Mouse (Mus musculus): ENCODE results near the gene Hoxa3. TPM values are rescaled to one million over a fixed set of nuclear protein-coding genes. Genes with fewer than 3 reads are reported as not detected.

Gene Hoxa3
- polyA plus RNA-seq, 1 experiment from 2014 or later, result not detected

DNA sequence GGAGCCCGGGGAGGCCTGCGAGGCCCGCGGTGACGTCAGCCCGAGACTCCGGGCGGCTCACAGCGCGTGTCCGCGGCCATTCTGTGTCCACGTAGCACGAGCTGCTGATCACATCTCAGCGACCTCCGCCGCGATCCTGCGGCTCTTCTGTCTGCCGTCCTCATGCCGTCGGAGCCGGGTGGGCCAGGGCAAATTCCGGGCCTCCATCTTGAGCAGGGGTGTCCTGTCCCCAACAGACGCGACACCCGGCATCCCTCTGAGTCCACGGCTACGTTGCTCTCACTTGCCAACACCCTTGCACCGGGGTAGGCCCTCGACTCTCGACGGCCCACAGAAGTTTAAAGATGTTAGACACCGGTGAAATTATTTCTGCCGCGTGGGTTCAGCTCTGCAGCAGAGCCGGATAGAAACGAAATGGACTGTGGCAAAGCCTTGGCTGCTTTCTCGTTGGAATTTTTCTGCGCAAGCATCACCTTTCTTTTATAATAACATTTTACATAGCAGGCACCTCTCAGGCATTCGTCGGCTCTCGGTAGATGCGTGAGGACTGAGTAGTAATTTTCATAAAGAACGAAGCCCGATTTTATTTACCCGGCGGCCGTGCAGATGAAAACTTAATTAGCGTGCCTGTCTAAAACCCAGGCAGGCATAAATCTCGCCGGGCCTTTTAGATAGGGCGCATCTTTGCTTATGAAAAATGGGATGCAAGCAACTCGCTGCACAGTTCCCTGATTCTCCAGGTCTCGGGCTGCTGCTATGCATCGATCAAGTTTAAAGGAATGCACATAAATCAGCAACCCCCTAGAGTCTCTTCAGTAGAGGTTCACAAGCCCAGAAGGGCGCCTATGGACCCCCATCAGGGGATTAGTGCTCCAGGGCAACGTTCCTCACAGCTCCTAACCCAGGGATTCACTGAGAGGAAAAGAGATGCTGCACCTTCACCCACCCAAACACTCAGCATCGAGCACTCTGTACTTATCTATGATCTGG lies 40.7 kb upstream of the Hoxa3 start:
- WGBS, result 1% methylated on average over 59 of the region's 59 CpGs
- Histone ChIP-seq H3K4me3 (ENCODE audit: low read depth, low read length) (no peak overlapping the region), H3K9me3 (replicated peaks; ENCODE audit: control insufficient read depth, low read length) (no peaks in the 10 kb centered on the region), H3K4me2 (ENCODE audit: low read length) (no peak overlapping the region), H3K4me1 (ENCODE audit: control insufficient read depth, insufficient read depth, low read length) (no peaks in the 10 kb centered on the region), H3K36me3 (ENCODE audit: control insufficient read depth, insufficient read depth, low read length) (no peaks in the 10 kb centered on the region), H3K27ac (ENCODE audit: low read depth, low read length) (no peak overlapping the region), H3K27me3 (replicated peaks; ENCODE audit: control insufficient read depth, insufficient read depth, low read length) (peaks cover 92% of the 10 kb centered on the region), H3K9ac (ENCODE audit: low read length) (no peak overlapping the region)
- no peak for ATAC-seq
- no peak for DNase-seq (ENCODE audit: low spot score)

DNA sequence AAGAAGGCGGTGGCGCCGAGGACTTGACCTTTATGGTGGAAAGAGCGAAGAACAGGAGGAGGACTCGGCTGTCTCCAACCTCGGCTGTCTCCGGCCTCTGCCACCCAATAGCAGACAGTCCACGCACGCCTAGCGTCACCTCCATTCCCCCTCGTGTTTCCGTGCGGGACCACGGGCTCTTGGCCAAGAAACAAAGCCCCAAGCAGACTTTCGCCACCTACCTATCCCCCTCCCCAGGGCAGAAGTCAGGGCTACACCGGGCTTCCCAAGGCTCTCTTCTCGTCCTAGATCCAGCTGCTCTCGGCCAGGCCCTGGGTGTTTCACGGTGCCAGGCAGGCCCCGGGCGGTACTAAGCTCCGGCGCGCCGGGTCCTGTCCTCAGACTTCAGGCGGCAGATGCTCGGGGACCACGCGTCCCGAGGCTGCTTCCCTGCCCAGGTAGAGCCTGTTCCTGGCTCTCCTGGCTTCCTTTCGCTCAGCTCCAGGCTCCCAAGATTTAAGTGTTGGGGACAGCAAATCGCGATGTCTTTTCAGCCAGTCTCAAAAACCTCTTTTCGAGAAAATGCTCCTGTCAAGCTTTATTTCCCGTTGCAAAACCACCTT lies 39.7 kb upstream of the Hoxa3 start:
- Histone ChIP-seq H3K4me1 (ENCODE audit: control insufficient read depth, insufficient read depth, low read length) (no peaks in the 10 kb centered on the region), H3K36me3 (ENCODE audit: control insufficient read depth, insufficient read depth, low read length) (no peaks in the 10 kb centered on the region), H3K4me2 (ENCODE audit: low read length) (no peak overlapping the region), H3K27ac (ENCODE audit: low read depth, low read length) (no peak overlapping the region), H3K27me3 (replicated peaks; ENCODE audit: control insufficient read depth, insufficient read depth, low read length) (peaks cover 93% of the 10 kb centered on the region), H3K4me3 (ENCODE audit: low read depth, low read length) (no peak overlapping the region), H3K9me3 (replicated peaks; ENCODE audit: control insufficient read depth, low read length) (no peaks in the 10 kb centered on the region), H3K9ac (ENCODE audit: low read length) (no peak overlapping the region)
- DNase-seq (ENCODE audit: low spot score), result no peak
- 2% methylated on average over 35 of the region's 35 CpGs for WGBS
- ATAC-seq, result no peak

GRCm38 (mm10) chr6:52252016-52252774 lies 39.1 kb upstream of the Hoxa3 start:
- Histone ChIP-seq H3K27me3 (replicated peaks; ENCODE audit: control insufficient read depth, insufficient read depth, low read length) (peaks cover 93% of the 10 kb centered on the region), H3K9me3 (replicated peaks; ENCODE audit: control insufficient read depth, low read length) (no peaks in the 10 kb centered on the region), H3K9ac (ENCODE audit: low read length) (no peak overlapping the region), H3K4me2 (ENCODE audit: low read length) (no peak overlapping the region), H3K36me3 (ENCODE audit: control insufficient read depth, insufficient read depth, low read length) (no peaks in the 10 kb centered on the region), H3K4me1 (ENCODE audit: control insufficient read depth, insufficient read depth, low read length) (no peaks in the 10 kb centered on the region), H3K4me3 (ENCODE audit: low read depth, low read length) (no peak overlapping the region), H3K27ac (ENCODE audit: low read depth, low read length) (no peak overlapping the region)
- WGBS, result under 1% methylated on average over 24 of the region's 24 CpGs
- no peak for ATAC-seq
- no peak for DNase-seq (ENCODE audit: low spot score)

GRCm38 (mm10) chr6:52251177-52251879 lies 38.2 kb upstream of the Hoxa3 start:
- Histone ChIP-seq H3K4me1 (ENCODE audit: control insufficient read depth, insufficient read depth, low read length) (no peaks in the 10 kb centered on the region), H3K4me3 (ENCODE audit: low read depth, low read length) (no peak overlapping the region), H3K4me2 (ENCODE audit: low read length) (no peak overlapping the region), H3K27ac (ENCODE audit: low read depth, low read length) (no peak overlapping the region), H3K27me3 (replicated peaks; ENCODE audit: control insufficient read depth, insufficient read depth, low read length) (peaks cover 95% of the 10 kb centered on the region), H3K36me3 (ENCODE audit: control insufficient read depth, insufficient read depth, low read length) (no peaks in the 10 kb centered on the region), H3K9ac (ENCODE audit: low read length) (no peak overlapping the region), H3K9me3 (replicated peaks; ENCODE audit: control insufficient read depth, low read length) (no peaks in the 10 kb centered on the region)
- no peak for ATAC-seq
- 10% methylated on average over 7 of the region's 7 CpGs for WGBS
- no peak for DNase-seq (ENCODE audit: low spot score)

GRCm38 (mm10) chr6:52249826-52250225 lies 36.7 kb upstream of the Hoxa3 start:
- H3K9me3 ChIP-seq (replicated peaks; ENCODE audit: control insufficient read depth, low read length), result no peaks in the 10 kb centered on the region
- ATAC-seq (no peak), DNase-seq (ENCODE audit: low spot score) (no peak)
- H3K27me3 ChIP-seq (replicated peaks; ENCODE audit: control insufficient read depth, insufficient read depth, low read length), result peaks cover 95% of the 10 kb centered on the region
- no peak overlapping the region for H3K4me2 ChIP-seq (ENCODE audit: low read length)
- no peak overlapping the region for H3K4me3 ChIP-seq (ENCODE audit: low read depth, low read length)
- 5% methylated on average over 4 of the region's 4 CpGs for WGBS
- no peaks in the 10 kb centered on the region for H3K36me3 ChIP-seq (ENCODE audit: control insufficient read depth, insufficient read depth, low read length)
- no peaks in the 10 kb centered on the region for H3K4me1 ChIP-seq (ENCODE audit: control insufficient read depth, insufficient read depth, low read length)
- H3K27ac ChIP-seq (ENCODE audit: low read depth, low read length), result no peak overlapping the region
- no peak overlapping the region for H3K9ac ChIP-seq (ENCODE audit: low read length)

- H3K4me3 ChIP-seq (ENCODE audit: low read depth, low read length), result no peak overlapping the region
- peaks cover 98% of the 10 kb centered on the region for H3K27me3 ChIP-seq (replicated peaks; ENCODE audit: control insufficient read depth, insufficient read depth, low read length)
- no peaks in the 10 kb centered on the region for H3K36me3 ChIP-seq (ENCODE audit: control insufficient read depth, insufficient read depth, low read length)
- no peak overlapping the region for H3K4me2 ChIP-seq (ENCODE audit: low read length)
- 1% methylated on average over 16 of the region's 16 CpGs for WGBS
- H3K9me3 ChIP-seq (replicated peaks; ENCODE audit: control insufficient read depth, low read length), result no peaks in the 10 kb centered on the region
- H3K9ac ChIP-seq (ENCODE audit: low read length), result no peak overlapping the region
- no peaks in the 10 kb centered on the region for H3K4me1 ChIP-seq (ENCODE audit: control insufficient read depth, insufficient read depth, low read length)
- no peak overlapping the region for H3K27ac ChIP-seq (ENCODE audit: low read depth, low read length)
- ATAC-seq, result no peak
- no peak for DNase-seq (ENCODE audit: low spot score)
Measured at GRCm38 (mm10) chr6:52249415-52249738, 36.2 kb upstream of the Hoxa3 start.

DNA sequence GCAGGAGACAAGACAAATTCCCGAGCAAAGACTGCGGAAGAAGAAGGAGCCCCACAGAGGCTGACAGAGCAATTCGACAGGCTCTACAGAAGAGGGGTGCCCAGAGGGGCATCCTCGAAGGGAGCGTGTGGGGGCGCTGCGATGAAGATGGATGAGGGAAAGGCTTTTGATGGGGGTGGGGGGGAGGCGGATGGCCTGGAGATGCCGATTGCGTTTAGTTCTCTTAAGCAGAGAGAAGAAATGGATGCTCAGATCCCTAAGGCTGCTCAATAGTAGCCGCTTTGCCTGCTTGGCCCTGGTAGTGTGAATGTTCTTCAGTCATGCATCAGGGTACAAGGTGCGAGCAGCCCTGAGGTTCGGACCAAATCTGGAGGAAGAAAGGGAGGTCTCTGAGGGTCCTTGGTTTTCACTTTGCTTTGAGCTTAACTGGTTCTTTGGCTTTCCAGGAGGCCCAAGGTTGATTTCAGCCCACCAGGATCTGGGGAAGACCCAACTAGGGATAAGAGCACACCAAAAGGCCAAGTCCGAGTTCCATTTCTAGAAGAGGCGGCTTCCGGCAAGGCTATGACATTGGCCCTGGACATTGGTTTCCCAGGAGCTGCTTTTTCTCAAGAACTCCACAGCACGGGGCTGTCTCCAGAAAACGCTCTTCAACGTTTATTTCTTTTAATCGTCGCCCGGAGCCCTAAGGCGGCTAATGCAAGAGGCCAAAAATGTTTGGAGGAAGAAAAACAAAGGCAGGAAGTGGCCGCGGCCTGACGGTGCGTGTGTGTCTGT lies 35.7 kb upstream of the Hoxa3 start:
- H3K4me2 ChIP-seq (ENCODE audit: low read length), result no peak overlapping the region
- ATAC-seq, result no peak
- WGBS, result under 1% methylated on average over 27 of the region's 27 CpGs
- DNase-seq (ENCODE audit: low spot score), result no peak
- no peak overlapping the region for H3K4me3 ChIP-seq (ENCODE audit: low read depth, low read length)
- H3K27me3 ChIP-seq (replicated peaks; ENCODE audit: control insufficient read depth, insufficient read depth, low read length), result peaks cover 98% of the 10 kb centered on the region
- no peaks in the 10 kb centered on the region for H3K4me1 ChIP-seq (ENCODE audit: control insufficient read depth, insufficient read depth, low read length)
- H3K27ac ChIP-seq (ENCODE audit: low read depth, low read length), result no peak overlapping the region
- no peaks in the 10 kb centered on the region for H3K36me3 ChIP-seq (ENCODE audit: control insufficient read depth, insufficient read depth, low read length)
- H3K9ac ChIP-seq (ENCODE audit: low read length), result no peak overlapping the region
- no peaks in the 10 kb centered on the region for H3K9me3 ChIP-seq (replicated peaks; ENCODE audit: control insufficient read depth, low read length)

All from forebrain, embryonic 14.5 days (tissue).